Mouse (Mus musculus) cerebellum, postnatal 36 days (tissue): Measurements from ENCODE around the gene Dclk1.

Experiments
- DNase-seq, 2 experiments: peaks; one replicate each; pipeline ENCODE4 v3.0.0; 2021 to 2022; ENCODE audit warnings: mixed read lengths in 2 of 2

Gene Dclk1

DNA sequence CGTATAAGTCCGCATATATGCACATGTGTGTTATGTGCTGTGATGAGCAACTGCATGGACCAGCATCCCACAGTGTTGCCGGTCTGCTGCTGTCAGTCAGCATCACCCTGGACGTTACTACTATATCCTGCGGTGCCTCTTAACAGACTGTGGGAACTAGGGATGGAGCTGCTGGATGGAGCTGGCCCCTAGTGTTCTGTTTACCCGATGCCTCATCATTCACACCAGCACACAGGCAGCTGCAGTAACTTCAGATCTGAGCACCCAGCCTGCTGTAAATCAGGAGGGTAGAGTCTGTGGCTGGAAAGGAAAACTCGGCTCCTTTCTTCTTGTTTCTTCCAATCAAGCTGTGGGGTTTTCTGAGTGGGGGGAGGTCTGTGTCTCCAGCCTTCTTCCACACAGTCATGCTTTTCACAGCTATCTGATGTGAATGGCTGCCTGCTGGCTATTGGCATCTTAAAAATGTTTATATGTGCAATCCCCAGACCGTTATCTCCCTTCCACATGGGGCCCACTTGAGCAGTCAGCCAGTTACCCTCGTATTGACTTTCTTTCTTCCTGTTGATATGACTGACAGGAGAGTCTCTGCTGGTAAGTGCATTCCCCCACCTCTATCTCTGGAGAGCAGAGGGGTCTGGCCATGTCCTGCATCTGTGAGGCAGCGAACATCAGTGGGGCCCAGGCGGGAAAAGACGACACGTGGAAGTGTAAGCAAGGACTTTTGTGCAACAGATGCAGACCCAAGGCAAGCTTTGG lies 301.9 kb downstream of the Dclk1 start:
- DNase-seq = no peak

DNA sequence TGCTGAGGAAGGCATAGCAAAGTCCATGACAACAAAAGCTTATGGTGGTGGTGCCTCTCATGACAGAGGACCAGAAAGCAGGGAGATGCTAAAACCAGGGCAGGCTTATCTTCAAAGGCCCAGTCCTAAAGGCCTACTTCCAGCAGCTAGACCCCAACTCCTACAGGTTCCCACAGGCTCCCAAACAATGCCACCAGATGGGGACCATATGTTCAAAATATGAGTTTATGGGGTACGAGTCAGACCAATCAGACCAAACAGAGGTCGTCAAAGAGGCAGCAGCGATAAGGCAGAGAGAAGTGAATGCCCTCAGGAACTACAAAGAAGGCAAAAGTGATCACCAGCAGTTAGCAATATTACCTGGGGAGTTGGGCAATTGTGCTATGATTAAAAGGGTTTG lies 303.1 kb downstream of the Dclk1 start:
- DNase-seq = no peak

DNA sequence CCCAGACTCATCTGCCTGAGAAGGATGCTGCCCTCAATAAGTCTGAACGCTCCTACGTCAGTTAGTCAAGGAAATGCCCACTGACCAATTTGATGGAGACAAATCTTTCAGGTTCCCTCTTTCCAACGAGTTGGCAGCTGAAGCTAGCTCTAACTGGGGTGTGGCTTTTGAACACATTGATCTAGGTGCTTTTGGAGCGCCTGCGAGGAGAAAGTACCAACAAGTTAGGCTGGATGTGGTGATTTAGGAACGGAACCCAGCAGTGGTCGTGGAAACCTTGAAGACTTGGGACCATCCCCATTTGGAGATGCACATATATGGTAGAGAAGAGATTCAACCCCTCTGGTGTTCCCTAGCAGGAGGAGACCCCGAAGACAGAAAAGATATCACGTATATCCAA lies 303.8 kb downstream of the Dclk1 start:
- no peak for DNase-seq

DNA sequence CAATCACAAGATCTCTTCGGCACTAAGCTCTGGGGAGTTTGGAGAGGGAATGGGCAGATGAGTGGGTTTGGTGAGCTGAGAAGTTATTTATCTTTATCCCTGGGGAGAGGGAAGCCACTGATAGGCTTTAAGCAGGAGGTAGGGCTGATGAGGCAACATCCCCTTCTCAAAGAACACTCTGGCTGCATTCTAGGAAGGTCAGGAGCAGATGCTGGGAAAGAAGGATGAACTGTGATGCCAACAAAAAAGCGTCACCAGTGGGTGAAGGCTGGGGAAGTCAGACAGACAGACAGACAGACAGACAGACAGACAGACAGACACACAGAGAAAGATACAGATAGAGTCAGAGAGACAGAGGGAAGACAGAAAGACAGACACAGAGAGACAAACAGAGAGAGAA lies 304.9 kb downstream of the Dclk1 start:
- no peak for DNase-seq

DNA sequence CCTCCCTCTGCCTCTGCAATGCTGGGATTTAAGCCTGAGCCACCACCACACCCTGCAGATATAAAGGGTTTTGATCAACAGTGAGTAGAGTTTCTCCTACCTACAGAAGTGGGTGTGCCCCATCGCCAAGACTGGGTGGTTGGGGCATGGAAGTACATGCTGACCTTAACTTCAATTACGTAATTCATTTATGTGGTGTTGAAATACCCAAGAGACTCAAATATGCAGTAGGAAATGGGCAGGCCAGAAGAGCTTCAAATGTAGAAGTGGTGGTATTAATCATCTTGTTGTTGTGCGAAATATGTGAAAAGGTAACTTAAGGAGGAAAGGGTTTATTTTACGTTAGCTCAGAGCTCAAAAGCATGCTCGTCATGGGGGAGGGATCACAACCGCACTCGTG lies 307.2 kb downstream of the Dclk1 start:
- no peak for DNase-seq

DNA sequence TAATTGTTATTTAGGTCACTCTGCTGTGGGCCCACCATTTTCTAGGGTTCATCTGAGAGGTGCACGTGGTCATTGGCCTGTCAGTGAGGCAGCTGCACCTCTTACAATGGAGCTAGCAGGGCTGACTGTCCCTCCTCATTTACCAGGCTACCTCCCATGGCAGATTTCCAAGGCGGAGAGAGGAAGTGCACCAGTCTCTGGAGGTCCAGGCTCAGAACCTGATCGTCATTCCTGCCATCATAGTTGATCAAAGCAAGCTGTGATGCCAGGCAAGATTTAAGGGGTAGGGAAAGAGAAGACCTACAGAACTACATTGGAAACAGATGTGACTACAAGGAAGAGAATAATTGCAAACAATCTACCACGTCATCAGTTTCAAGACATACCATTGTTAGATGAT lies 308.8 kb downstream of the Dclk1 start:
- no peak for DNase-seq

DNA sequence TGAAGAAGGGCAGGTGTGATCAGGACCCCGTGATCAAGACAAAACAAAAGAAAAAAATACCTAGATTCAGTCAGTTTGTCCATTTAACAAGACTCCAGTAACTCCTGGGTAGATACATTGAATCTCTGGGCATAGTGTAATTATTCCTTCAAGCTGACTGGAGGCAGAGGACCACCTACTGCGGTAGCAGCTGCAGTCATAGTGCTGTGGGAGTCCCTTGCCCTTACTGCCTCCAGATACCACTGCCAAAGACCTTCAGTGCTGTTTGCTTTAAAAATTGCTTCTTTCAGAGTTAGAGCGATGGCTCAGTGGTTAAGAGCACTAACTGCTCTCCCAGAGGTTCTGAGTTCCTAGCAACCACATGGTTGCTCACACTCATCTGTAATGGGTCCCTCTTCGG lies 309.7 kb downstream of the Dclk1 start:
- no peak for DNase-seq

DNA sequence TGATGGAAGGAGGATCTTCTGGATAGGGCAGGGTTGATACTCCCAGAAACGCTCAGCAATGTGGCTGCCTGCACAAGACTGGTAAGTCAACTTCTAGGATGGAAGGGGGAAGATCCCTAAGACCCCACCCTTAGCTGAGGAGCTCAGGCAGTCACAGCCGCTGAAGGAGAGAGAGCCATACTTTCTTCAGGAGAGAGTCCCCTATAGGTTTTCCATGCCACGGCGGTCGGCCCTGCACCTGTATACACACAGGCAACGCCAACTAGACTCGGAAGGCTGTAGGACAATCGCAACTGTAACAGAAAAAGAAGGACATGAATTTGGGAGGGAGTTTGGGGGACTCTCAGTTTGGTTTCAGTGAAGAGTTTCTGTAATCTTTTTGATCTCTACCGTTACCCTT lies 310.9 kb downstream of the Dclk1 start:
- no peak for DNase-seq

DNA sequence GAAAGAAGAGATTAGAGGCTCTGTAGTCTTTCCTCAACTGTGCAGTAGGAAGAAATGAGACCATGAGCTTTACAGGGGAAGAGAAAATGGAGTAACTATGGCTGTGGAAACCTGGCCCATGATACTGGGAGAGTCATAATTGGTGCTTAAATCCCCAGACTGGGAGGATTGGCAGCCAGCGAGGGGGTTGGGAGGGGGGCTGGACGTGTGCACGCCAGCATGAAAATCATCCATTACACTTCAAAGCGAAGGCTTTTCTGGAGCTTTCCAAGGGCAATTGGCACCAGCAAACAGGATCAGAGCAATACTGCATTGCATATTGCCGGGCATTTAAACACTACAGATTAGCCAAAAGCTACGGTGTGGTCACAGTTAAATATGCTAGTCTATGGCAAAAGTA lies 313.7 kb downstream of the Dclk1 start:
- DNase-seq = no peak

DNA sequence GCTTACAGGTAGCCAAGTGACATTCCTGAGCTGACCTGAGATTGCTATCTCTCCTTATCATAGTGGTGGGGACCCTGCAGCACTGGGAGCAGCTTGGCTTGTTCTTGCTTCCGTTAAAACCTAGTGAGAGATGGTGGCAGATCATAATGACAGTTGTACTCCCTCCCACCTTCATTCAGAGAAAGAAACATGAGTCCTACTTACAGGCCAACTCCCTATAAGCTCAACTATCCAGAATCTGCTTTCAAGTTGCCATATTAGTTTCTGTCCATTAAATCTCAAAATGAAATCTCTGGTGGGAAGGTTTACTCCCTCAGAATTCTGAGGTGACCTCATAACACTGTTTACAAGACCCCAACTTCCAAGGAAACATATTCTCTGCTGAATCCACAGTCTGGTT lies 316.4 kb downstream of the Dclk1 start:
- DNase-seq = no peak

DNA sequence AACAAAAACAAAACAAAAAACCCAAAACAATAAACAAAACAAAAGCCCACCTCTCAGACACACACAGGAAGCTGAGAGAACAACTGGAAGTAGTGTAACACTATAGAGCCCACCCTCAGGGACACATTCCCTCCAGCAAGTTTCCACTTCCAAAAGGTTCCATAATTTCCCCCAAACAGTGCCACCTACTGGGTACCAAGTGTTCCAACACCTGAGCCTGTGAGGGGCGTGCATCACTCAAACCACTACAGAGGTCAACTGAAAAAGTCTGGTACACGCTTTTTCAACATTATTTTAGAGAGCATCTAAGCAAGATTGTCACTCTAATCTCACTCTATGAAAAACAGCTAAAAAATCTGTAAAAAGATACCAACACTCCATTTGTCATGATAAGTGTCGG lies 325.3 kb downstream of the Dclk1 start:
- DNase-seq = no peak

DNA sequence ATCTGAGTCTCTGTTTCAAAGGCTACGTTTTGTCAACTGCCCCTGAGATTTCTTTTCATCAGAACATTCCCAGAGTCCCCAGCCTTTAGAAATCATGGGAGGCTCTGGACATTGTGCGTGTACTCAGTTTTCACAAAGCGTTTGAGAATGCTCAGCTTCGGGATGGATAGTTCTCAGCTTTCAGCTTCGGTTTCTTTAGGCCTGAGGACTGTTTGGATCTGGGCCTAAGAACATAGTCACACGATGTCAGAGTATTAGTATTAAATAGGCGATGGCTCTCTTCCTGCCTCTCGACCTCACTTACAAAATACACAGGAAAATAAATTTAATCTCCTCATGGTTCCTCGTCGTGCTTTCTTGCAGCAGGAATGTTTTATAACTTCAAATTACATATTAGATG lies 327.4 kb downstream of the Dclk1 start:
- DNase-seq = no peak

DNA sequence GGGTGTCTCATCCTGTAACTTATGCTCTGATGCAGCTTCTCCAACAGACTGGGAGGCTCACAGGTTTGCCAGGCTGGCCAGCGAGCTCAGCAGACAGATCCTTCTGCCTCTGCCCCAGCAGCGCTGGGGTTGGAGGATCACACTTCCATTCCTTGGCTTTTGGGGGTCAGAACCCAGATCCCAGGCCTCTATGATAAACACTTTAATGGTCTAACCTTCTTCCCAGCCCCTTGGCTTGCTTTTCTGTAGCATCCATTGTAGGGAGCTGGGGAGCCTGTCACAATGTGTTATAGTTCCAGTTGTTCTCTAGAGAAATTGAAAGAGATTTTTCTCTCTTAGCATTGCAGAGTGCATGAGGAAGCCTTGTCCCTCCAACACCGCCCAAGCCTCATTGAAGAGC lies 328.9 kb downstream of the Dclk1 start:
- no peak for DNase-seq

DNA sequence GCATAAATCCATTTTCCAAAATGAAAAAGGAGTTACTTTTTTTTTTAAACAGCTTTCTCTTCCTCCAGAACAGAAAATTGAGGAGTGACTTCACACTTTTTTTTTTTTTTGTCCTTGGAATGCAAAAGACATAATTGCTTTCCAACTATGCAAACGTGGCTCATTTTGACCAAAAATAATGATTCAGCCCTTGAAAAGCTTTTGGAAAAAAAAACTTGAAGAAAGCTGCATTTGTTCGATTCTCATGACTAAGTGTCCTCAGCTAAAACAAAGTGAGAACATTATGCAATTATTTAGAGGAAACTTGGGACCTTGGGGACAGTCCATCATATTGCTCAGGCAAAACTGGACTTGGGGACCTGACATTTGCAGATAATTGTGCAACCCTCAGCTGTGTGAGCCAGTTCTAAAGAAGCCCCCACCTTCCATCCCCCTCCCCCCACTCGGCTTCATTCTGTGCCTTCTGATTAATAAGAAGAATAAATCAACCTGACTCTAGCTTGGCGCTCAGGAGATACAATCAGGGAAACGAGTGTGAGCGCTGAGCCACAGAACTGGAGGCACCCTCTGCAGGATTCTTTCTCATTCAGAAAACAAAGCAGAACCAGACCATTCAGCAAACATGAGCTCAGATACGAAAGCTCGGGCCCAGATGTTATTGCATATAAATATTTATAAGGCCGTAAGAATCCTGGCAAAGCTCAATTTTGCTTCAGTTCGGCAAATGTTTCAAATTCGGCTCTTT lies 329.6 kb downstream of the Dclk1 start:
- no peak for DNase-seq

DNA sequence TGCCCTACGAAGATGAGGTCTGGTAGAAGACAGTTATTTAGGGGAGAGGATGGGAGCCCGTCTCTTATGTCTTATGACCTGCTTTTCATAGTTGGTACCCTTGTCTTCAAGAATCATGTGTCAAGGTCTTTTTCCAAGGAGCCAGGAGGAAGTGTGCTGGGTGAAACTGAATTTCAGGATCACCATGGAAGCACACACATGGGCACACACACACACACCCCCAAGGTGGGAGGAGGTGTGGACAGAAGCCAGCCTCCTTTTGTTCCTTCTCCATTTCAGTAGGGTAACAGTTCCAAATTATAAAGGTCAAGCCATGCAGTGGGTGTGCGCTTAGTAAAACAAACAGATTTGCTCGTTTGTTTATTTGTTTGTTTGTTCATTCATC lies 330.1 kb downstream of the Dclk1 start:
- no peak for DNase-seq

DNA sequence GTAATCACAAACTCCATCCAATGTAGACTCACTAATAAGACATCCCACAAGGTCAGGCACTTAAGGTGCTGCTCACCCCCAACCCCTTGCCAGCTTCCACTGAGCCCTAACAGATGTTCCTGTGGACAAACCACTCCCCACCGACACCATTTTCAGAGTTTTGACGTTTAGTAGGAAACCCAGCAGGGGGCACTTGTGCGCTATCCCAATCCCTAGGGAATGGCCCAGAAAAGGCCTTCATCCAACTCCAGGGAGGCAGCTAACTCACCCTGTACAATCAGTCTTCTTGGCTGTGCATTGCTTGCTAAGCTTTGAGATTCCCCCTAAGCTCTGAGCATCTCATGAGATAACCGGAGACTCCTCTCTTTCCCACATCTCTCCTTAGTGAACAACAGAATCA lies 331.8 kb downstream of the Dclk1 start:
- DNase-seq = no peak

DNA sequence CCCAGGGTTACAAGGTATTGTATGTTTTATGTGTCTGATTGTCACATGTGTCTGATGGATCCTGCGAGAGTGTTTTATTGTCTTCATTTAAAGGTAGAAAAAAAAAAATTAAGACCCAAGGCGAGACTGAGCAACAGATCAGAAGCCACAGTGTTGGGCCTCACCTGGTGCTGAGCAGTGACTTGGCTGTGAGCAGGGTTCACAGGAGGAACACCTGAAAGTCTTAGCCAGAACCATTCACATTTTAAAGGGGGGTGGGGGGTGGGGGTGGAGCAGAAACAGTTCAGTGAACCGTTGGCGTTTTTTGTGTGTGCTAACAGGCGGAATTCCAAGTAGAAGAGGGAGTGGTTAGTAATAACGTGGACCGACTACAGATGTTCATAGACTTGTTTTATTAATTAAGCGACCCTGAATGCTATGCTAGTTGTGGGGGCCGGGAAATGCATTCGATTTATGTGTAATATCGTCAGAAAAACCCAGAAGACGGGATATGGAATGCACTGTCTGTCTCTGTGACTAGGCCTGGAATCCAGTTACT lies 345.3 kb downstream of the Dclk1 start:
- no peak for DNase-seq

DNA sequence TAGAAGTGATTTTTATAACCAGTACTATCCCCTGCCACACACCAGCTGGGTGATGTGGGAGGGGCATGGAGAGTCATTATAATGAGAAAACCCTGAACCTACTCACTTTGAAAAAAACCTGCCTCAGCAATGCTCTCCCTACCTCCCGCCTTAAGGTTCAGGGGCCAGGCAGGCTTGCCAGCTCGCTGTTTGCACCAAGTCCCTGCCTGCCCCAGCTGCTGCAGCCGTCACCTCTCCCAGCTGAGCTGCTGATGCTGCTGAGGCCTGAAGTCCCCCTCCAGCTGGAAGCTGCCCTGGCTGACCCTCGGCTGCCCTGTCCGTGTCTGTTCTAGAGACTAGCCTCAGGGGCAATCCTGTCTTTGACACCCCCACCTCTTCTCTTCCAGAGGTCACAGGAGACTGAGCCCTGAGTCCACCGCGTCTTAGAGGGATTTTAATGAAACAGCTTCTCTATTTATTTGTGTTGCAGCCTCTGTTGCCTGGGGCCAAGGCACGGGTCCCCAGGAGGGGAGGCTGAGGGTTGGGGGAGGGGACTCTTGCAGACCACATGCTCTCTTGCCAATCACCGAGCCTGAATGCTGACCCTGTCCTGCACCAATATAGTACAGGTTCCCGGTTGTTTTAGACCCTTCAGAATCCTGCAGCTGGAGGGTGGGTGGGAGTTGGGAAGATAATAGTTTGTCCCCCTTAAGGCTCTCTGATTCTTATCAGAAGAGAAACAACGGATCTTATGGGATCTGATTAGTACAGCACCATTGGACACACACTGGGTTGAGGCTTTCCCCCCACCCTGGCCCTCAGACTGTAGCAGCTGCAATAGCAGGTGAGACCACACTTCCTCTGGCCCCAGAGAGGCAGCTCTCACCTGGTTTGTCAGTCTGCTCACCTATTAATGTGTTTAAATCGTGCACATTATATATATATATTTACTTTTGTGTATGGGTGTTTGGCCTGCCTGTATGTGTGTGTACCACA lies 346.1 kb downstream of the Dclk1 start:
- no peak for DNase-seq
